Mouse (Mus musculus) cerebellum, adult 2 months (tissue): ENCODE results near the gene Ehd3.

Source experiments
- CTCF ChIP-seq: fragments of 200-500 bp; IDR thresholded peaks from 2 replicates; pipeline ENCODE4 v1.5.1; 2011; ENCODE audit warnings: low read depth, mild to moderate bottlenecking, control low read depth, low read length, moderate library complexity, borderline replicate concordance; ENCODE audit not compliant: insufficient read depth
- POLR2A ChIP-seq: fragments of 200-500 bp; IDR thresholded peaks from 2 replicates; pipeline ENCODE4 v1.6.1; 2011; ENCODE audit warnings: low read length, control low read depth, borderline replicate concordance; ENCODE audit not compliant: insufficient read depth

- TF ChIP-seq CTCF = no peak
- no peak for TF ChIP-seq POLR2A
These were observed at the start of gene Ehd3 for GRCm38 (mm10) chr17:73803521-73804184.
